Mouse (Mus musculus): ENCODE data around the gene Npas3. TPM values are rescaled to one million over a fixed set of nuclear protein-coding genes. Genes with fewer than 3 reads are reported as not detected.

Npas3 gene
- polyA plus RNA-seq, 1 experiment = not detected

DNA sequence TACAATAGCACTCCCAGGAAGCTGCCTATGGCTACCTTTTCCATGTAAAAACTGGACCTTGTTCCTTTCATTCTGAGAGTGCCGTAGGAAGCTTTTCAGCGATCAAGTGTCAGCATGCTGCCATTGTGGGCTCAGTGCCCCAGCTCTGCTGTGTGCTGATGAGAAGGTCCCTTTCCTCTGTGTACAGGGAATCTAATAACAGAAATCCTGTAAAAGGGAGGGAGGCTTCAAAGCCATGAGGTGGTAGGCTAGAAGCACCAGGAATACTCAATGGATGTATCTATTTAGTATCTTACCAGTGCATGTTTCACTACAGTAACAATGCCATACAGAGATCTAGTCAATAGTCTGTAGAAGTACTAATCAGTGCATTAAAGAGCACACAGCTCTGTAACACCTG, 423.4 kb downstream of the Npas3 start:
- TF ChIP-seq POLR2A (IDR thresholded peaks at IDR 0.05; ENCODE audit: insufficient read depth, low read depth, low read length) (no peak), CTCF (IDR thresholded peaks at IDR 0.05; ENCODE audit: insufficient read depth, low read depth, low read length) (no peak)
- WGBS = 92% methylated on average over 2 of the region's 2 CpGs
- H3K4me3 ChIP-seq (ENCODE audit: insufficient read depth, low read depth, low read length) = no peak overlapping the region
- no peak overlapping the region for H3K27ac ChIP-seq (ENCODE audit: insufficient read depth, low read depth, low read length)
- no peaks in the 10 kb centered on the region for H3K4me1 ChIP-seq (ENCODE audit: control insufficient read depth, insufficient read depth, low read length)

DNA sequence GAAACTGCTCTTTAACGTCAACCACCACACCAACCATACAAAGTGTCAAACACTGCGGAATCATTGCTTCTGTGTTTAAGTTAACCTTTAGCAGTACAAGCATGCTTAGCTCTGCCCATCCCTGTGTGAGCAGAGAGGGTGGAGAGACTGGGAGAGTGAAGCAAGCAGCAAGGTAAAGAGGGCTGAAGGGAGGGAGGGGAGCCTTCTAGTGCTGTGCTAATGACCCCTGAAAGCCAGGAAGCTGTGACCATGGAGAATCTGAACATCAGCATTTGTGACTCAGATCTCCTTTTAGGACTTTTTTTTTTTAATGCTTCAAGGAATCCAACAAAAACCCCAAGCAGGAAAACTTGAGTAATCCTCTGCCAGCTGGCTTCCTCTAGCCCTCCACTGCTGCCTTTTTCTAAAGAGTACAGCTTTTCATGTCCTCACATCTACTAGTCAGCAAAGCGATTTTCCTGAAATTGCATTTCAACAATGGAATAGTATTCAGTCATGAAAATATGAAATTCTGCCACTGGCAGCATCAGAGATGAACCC, 428.7 kb downstream of the Npas3 start:
- 52% methylated on average over 3 of the region's 3 CpGs for WGBS
- Histone ChIP-seq H3K4me3 (ENCODE audit: insufficient read depth, low read depth, low read length) (no peak overlapping the region), H3K27ac (ENCODE audit: insufficient read depth, low read depth, low read length) (no peak overlapping the region), H3K4me1 (ENCODE audit: control insufficient read depth, insufficient read depth, low read length) (no peaks in the 10 kb centered on the region)
- TF ChIP-seq POLR2A (IDR thresholded peaks at IDR 0.05; ENCODE audit: insufficient read depth, low read depth, low read length) = no peak
- no peak for TF ChIP-seq CTCF (IDR thresholded peaks at IDR 0.05; ENCODE audit: insufficient read depth, low read depth, low read length)

DNA sequence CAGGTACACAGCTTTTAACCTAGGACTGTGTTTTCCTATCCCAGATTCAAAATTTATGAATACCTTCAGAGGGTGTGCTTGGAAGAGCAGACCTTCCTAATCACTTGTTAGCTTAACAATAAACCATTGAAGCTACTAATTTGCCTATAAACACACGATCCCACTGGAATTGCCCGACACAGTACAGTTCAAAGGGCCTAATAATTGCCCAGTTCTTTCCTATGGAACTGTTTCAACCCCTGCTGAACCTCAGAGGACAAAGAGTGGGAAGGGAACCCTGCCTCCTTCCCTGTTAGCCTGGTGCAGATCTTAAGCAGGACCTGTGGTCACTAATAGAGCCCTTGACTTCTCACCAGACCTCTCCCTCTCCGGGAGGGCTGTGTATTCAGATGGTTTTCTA, 429.7 kb downstream of the Npas3 start:
- TF ChIP-seq CTCF (IDR thresholded peaks at IDR 0.05; ENCODE audit: insufficient read depth, low read depth, low read length) (no peak), POLR2A (IDR thresholded peaks at IDR 0.05; ENCODE audit: insufficient read depth, low read depth, low read length) (no peak)
- Histone ChIP-seq H3K4me3 (ENCODE audit: insufficient read depth, low read depth, low read length) (no peak overlapping the region), H3K27ac (ENCODE audit: insufficient read depth, low read depth, low read length) (no peak overlapping the region), H3K4me1 (ENCODE audit: control insufficient read depth, insufficient read depth, low read length) (no peaks in the 10 kb centered on the region)
- 59% methylated on average over 3 of the region's 3 CpGs for WGBS

DNA sequence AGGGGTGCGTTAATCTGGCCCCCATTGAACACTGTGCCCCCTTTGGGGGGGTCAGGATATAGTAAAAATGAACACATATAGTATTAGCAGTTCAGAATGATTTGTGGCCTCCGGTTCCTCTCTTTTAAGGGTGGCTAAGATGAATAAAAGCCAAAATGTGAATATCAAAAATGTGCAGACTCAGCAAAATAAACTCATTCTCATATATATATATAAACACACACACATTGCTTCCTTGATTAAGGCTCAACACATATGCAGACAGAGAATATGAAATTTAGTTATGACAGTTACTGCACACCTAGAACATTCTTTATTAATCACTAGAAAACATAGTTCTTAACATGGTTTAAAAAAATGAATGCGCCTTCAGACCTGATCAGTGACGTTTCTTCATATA, 430.7 kb downstream of the Npas3 start:
- TF ChIP-seq CTCF (IDR thresholded peaks at IDR 0.05; ENCODE audit: insufficient read depth, low read depth, low read length) (no peak), POLR2A (IDR thresholded peaks at IDR 0.05; ENCODE audit: insufficient read depth, low read depth, low read length) (no peak)
- Histone ChIP-seq H3K27ac (ENCODE audit: insufficient read depth, low read depth, low read length) (no peak overlapping the region), H3K4me3 (ENCODE audit: insufficient read depth, low read depth, low read length) (no peak overlapping the region), H3K4me1 (ENCODE audit: control insufficient read depth, insufficient read depth, low read length) (no peaks in the 10 kb centered on the region)
- WGBS = 98% methylated on average over 4 of the region's 4 CpGs

DNA sequence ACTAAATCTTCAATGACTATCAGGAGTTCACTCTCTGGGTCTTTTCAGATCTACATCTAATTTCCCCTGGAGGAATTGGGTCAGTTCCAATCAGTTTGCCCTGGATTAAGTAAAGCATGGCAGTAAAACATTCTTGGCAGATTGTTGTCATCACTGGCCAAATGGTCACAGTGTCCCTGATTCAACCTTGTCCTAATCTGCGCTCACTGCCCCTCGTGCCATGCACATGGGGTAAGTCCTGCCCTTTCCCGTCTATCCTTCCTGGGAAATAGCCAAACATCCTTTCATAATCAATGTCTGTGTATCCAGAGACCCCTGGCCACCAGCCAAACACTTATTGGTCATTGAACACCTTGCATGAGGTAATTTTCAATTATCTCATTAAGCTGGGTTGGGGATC, 432.0 kb downstream of the Npas3 start:
- no peak overlapping the region for H3K4me3 ChIP-seq (ENCODE audit: insufficient read depth, low read depth, low read length)
- TF ChIP-seq POLR2A (IDR thresholded peaks at IDR 0.05; ENCODE audit: insufficient read depth, low read depth, low read length) = no peak
- no peak for TF ChIP-seq CTCF (IDR thresholded peaks at IDR 0.05; ENCODE audit: insufficient read depth, low read depth, low read length)
- 88% methylated on average over 3 of the region's 3 CpGs for WGBS
- H3K4me1 ChIP-seq (ENCODE audit: control insufficient read depth, insufficient read depth, low read length) = no peaks in the 10 kb centered on the region
- H3K27ac ChIP-seq (ENCODE audit: insufficient read depth, low read depth, low read length) = no peak overlapping the region

DNA sequence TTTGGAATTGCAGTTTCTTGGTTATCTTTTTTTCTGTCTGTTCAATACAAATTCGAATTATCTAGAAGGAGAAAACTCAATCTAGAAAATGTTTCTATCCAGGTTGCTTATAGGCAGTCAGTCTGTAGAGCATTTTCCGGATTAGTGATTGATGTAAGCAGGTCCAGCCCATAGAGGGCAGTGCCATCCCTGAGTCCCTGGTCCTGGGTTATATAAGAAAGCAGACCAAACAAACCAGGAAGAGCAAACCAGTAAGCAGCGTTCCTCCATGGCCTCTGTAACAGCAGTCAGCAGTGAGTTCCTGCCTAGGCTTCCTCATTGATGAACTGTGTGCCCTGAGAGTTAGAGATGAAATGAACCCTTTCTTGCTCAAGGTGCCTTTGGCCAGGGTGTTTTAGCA, 433.6 kb downstream of the Npas3 start:
- WGBS = 80% methylated on average over 3 of the region's 3 CpGs
- Histone ChIP-seq H3K27ac (ENCODE audit: insufficient read depth, low read depth, low read length) (no peak overlapping the region), H3K4me3 (ENCODE audit: insufficient read depth, low read depth, low read length) (no peak overlapping the region), H3K4me1 (ENCODE audit: control insufficient read depth, insufficient read depth, low read length) (no peaks in the 10 kb centered on the region)
- TF ChIP-seq CTCF (IDR thresholded peaks at IDR 0.05; ENCODE audit: insufficient read depth, low read depth, low read length) (no peak), POLR2A (IDR thresholded peaks at IDR 0.05; ENCODE audit: insufficient read depth, low read depth, low read length) (no peak)

DNA sequence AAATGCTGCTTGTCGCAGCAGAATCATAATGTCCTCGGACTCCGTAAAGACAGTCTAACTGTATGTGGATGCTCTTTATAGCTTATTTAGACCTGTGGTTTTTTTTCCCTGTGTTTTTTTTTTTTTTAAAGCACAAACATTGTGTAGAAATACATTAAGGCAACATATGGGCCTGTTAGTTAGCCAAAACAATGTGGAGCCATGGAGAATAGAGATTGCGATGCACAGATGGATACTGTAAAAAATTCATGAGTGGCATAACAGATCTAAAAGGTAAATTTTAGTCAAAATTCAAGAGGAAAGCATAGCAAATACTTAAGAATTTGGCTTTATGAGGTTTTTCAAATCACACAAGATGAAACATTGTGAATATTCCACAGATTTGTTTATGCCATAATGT, 444.0 kb downstream of the Npas3 start:
- TF ChIP-seq POLR2A (IDR thresholded peaks at IDR 0.05; ENCODE audit: insufficient read depth, low read depth, low read length) = no peak
- TF ChIP-seq CTCF (IDR thresholded peaks at IDR 0.05; ENCODE audit: insufficient read depth, low read depth, low read length) = no peak
- H3K27ac ChIP-seq (ENCODE audit: insufficient read depth, low read depth, low read length) = no peak overlapping the region
- H3K4me1 ChIP-seq (ENCODE audit: control insufficient read depth, insufficient read depth, low read length) = no peaks in the 10 kb centered on the region
- H3K4me3 ChIP-seq (ENCODE audit: insufficient read depth, low read depth, low read length) = no peak overlapping the region
- 96% methylated on average over 4 of the region's 4 CpGs for WGBS

DNA sequence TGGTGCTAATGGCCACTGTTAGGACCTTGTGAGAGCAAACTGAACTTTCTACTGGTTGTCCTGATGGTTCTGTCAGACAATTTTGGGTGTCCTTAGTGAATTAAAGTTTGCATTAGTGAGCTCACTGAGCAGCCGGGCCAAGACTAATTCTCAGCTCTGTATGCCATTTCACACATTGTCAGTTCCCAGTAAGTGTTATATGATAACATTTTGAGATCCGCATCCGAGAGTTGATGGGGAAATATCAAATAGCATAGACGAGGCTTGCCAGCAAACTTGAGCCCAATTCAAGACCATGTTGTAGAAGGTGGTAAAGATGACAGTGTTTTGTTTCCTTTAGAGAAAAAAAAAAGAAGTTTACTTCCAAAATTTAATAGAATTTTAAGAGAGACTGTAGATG, 445.9 kb downstream of the Npas3 start:
- no peak overlapping the region for H3K27ac ChIP-seq (ENCODE audit: insufficient read depth, low read depth, low read length)
- H3K4me3 ChIP-seq (ENCODE audit: insufficient read depth, low read depth, low read length) = no peak overlapping the region
- TF ChIP-seq POLR2A (IDR thresholded peaks at IDR 0.05; ENCODE audit: insufficient read depth, low read depth, low read length) (no peak), CTCF (IDR thresholded peaks at IDR 0.05; ENCODE audit: insufficient read depth, low read depth, low read length) (no peak)
- no peaks in the 10 kb centered on the region for H3K4me1 ChIP-seq (ENCODE audit: control insufficient read depth, insufficient read depth, low read length)
- 90% methylated on average over 4 of the region's 4 CpGs for WGBS

DNA sequence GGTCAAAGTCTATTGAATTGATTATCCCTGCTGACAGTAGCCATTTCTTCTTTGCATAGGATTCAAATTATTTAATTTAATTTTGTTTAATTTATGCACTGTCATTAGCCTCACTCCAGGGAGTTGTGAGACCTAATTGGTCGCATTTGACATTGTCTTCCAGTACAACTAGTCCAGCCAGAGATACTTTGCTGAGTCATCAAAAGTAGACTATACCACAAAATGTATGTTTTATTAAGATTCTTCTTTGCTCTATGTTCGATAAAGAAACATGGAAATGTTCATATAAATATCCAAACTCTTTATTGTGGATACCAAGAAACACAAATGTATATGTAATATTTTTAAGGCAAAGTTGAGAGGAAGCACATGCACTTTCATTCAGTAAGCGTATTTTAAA, 446.8 kb downstream of the Npas3 start:
- WGBS = 91% methylated on average over 3 of the region's 3 CpGs
- H3K4me1 ChIP-seq (ENCODE audit: control insufficient read depth, insufficient read depth, low read length) = no peaks in the 10 kb centered on the region
- TF ChIP-seq POLR2A (IDR thresholded peaks at IDR 0.05; ENCODE audit: insufficient read depth, low read depth, low read length) = no peak
- TF ChIP-seq CTCF (IDR thresholded peaks at IDR 0.05; ENCODE audit: insufficient read depth, low read depth, low read length) = no peak

DNA sequence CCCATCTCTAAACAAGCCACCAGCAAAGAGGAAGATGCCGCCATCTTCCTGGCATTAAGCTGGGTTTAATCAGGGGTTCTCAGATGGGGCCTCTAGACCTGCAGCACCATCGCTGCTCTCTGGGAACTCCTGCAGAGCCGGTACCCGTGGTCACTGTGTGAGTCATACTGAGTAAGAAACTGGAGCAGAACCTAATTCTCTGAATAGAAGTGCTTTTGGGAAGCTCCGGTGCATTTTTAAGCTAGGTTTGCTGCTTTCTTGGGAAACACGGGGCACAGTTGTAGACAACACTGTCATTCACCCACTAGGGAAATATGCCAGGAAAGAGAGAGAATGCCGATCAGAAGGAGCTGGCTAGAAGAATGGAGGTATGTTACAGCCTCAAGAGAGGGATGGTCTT, 449.2 kb downstream of the Npas3 start:
- no peak overlapping the region for H3K27ac ChIP-seq (ENCODE audit: insufficient read depth, low read depth, low read length)

More for the DNA sequence above, 446.8 kb downstream of the Npas3 start:
- no peak overlapping the region for H3K4me3 ChIP-seq (ENCODE audit: insufficient read depth, low read depth, low read length)
- H3K27ac ChIP-seq (ENCODE audit: insufficient read depth, low read depth, low read length) = no peak overlapping the region

More for the DNA sequence above, 449.2 kb downstream of the Npas3 start:
- TF ChIP-seq CTCF (IDR thresholded peaks at IDR 0.05; ENCODE audit: insufficient read depth, low read depth, low read length) = no peak
- TF ChIP-seq POLR2A (IDR thresholded peaks at IDR 0.05; ENCODE audit: insufficient read depth, low read depth, low read length) = no peak
- Histone ChIP-seq H3K4me1 (ENCODE audit: control insufficient read depth, insufficient read depth, low read length) (no peaks in the 10 kb centered on the region), H3K4me3 (ENCODE audit: insufficient read depth, low read depth, low read length) (no peak overlapping the region)
- WGBS = 36% methylated on average over 7 of the region's 7 CpGs

Data from olfactory bulb, adult 2 months (tissue).